Mouse (Mus musculus) ovary, postnatal 10 days (tissue): ENCODE measurements around the gene Nedd9.

Experiments
- DNase-seq: peaks from one replicate; pipeline ENCODE4 v3.0.0; 2022; ENCODE audit warnings: low spot score

The Nedd9 gene

GRCm38 (mm10) chr13:41491981-41492702 is 5.0 kb upstream of the Nedd9 start:
- DNase-seq: no peak

- no peak for DNase-seq
Measured at GRCm38 (mm10) chr13:41491522-41491921, 4.4 kb upstream of the Nedd9 start.

- DNase-seq: no peak
Measured at GRCm38 (mm10) chr13:41490282-41490681, 3.1 kb upstream of the Nedd9 start.

- no peak for DNase-seq
Measured at GRCm38 (mm10) chr13:41489705-41490275, 2.6 kb upstream of the Nedd9 start.

- DNase-seq: no peak
Measured at GRCm38 (mm10) chr13:41487409-41487743, 214 bp upstream of the Nedd9 start.

GRCm38 (mm10) chr13:41483966-41484365 is 3.2 kb downstream of the Nedd9 start:
- no peak for DNase-seq

GRCm38 (mm10) chr13:41482408-41483011 is 4.7 kb downstream of the Nedd9 start:
- DNase-seq: no peak

- no peak for DNase-seq
Measured at GRCm38 (mm10) chr13:41479737-41480435, 7.3 kb downstream of the Nedd9 start.

GRCm38 (mm10) chr13:41476216-41476615 is 10.9 kb downstream of the Nedd9 start:
- no peak for DNase-seq

- no peak for DNase-seq
Measured at GRCm38 (mm10) chr13:41474365-41474764, 12.8 kb downstream of the Nedd9 start.

- no peak for DNase-seq
Measured at GRCm38 (mm10) chr13:41473504-41473903, 13.7 kb downstream of the Nedd9 start.

- no peak for DNase-seq
Measured at GRCm38 (mm10) chr13:41472878-41473424, 14.2 kb downstream of the Nedd9 start.

GRCm38 (mm10) chr13:41468277-41468676 is 18.9 kb downstream of the Nedd9 start:
- no peak for DNase-seq

- DNase-seq: no peak
Measured at GRCm38 (mm10) chr13:41467036-41467435, 20.1 kb downstream of the Nedd9 start.

GRCm38 (mm10) chr13:41466616-41467015 is 20.5 kb downstream of the Nedd9 start:
- no peak for DNase-seq

GRCm38 (mm10) chr13:41466191-41466590 is 21.0 kb downstream of the Nedd9 start:
- no peak for DNase-seq

- DNase-seq: no peak
Measured at GRCm38 (mm10) chr13:41461418-41461817, 25.7 kb downstream of the Nedd9 start.

- no peak for DNase-seq
Measured at GRCm38 (mm10) chr13:41459683-41460286, 27.4 kb downstream of the Nedd9 start.

GRCm38 (mm10) chr13:41458709-41459108 is 28.5 kb downstream of the Nedd9 start:
- no peak for DNase-seq

GRCm38 (mm10) chr13:41457798-41458390 is 29.3 kb downstream of the Nedd9 start:
- DNase-seq: no peak

GRCm38 (mm10) chr13:41457030-41457797 is 29.9 kb downstream of the Nedd9 start:
- no peak for DNase-seq
